ENCODE assay signal across 10 mouse cellular contexts in the genomic region with DNA sequence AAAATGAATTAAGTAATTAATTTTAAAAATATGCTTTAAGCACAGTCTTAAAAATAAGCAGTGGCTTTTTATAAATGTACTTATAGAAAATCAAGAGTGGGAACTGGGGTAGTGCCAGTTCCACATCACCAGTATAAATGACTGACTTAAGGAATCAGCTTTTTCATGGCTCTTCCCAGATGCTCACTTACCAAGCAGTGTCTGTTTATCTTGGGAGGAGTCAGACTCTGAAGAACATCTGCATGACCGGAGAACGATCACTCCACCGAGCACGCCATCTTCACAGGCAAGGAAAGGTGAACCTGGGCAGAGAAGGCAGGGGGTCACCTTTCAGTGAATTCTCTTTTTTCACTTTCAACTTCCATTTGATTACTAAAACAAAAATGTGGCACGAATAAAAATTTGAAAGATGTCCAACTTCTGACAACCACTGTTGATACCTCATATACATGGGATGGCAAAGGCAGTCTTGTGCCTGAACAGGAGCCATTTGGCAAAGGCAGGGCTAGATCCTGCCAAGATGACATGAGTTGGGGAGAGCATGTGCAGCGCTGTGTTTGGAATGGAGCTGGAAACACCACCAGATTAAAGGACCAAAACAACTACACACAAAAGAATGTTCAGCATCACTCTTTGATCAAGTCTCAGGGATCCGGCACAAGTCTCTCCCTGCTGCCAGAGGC.
A peak's percentile ranks its signal among the peaks of the same experiment; 100 is the strongest.
DNase-seq lines count a peak whose midpoint lies in the region; ATAC-seq lines count a peak whose summit lies in the region.
"Had no signal": no experiment of that assay in that cellular context is flagged by ENCODE, and none has a peak within 500 bp of the region (broad histone marks: within the 10 kb centered on the region; RNA-seq: fewer than 3 reads in every experiment).

No protein-coding gene starts in this region.

- DNase-seq in forebrain, embryonic 11.5 days (ENCODE audit: low spot score) = no peak
- DNase-seq in 3T3-L1 (ENCODE audit: low read depth, low spot score) = peak; percentile 45
- peak; percentile 69 to 79 for DNase-seq in cerebellum, postnatal 10 days
- peak; percentile 43 to 63 for DNase-seq in layer of hippocampus, postnatal 14 days (ENCODE audit: low spot score in 2 of 2)
- DNase-seq in retina, postnatal 1 day = no peak
- DNase-seq in frontal cortex, postnatal 25 days (ENCODE audit: low spot score in 2 of 2) = no peak

- no peaks in the 10 kb centered on the region for H3K36me3 ChIP-seq in forebrain, embryonic 15.5 days
- no peaks in the 10 kb centered on the region for H3K36me3 ChIP-seq in forebrain, embryonic 11.5 days (ENCODE audit: control insufficient read depth, insufficient read depth, low read length)
- H3K36me3 ChIP-seq: hindbrain, embryonic 13.5 days had no signal

- no peak overlapping the region for H3K9ac ChIP-seq in forebrain, embryonic 15.5 days (replicated peaks)
- no peak overlapping the region for H3K9ac ChIP-seq in forebrain, embryonic 11.5 days (ENCODE audit: low read length)
- H3K9ac ChIP-seq: hindbrain, embryonic 13.5 days had no signal

- H3K9me3 ChIP-seq in forebrain, embryonic 15.5 days = no peaks in the 10 kb centered on the region
- H3K9me3 ChIP-seq in forebrain, embryonic 11.5 days (ENCODE audit: control insufficient read depth, low read length) = no peaks in the 10 kb centered on the region
- H3K9me3 ChIP-seq: hindbrain, embryonic 13.5 days; megakaryocyte, embryonic 14.5 days had no signal

- no peak overlapping the region for H3K4me2 ChIP-seq in forebrain, embryonic 15.5 days (replicated peaks)
- no peak overlapping the region for H3K4me2 ChIP-seq in forebrain, embryonic 11.5 days (ENCODE audit: low read depth, low read length, severe bottlenecking)
- H3K4me2 ChIP-seq: hindbrain, embryonic 13.5 days had no signal

- H3K4me3 ChIP-seq in forebrain, embryonic 15.5 days = no peak overlapping the region
- no peak overlapping the region for H3K4me3 ChIP-seq in forebrain, embryonic 11.5 days (ENCODE audit: low read depth, low read length)
- H3K4me3 ChIP-seq: hindbrain, embryonic 13.5 days; megakaryocyte, embryonic 14.5 days had no signal

- 73% methylated on average over 7 of the region's 7 CpGs for WGBS in forebrain, embryonic 15.5 days
- 84% methylated on average over 7 of the region's 7 CpGs for WGBS in forebrain, embryonic 11.5 days

- no peaks in the 10 kb centered on the region for H3K27me3 ChIP-seq in forebrain, embryonic 15.5 days
- no peaks in the 10 kb centered on the region for H3K27me3 ChIP-seq in forebrain, embryonic 11.5 days (ENCODE audit: control insufficient read depth, insufficient read depth, low read length)
- H3K27me3 ChIP-seq: hindbrain, embryonic 13.5 days; megakaryocyte, embryonic 14.5 days had no signal

- H3K27ac ChIP-seq in forebrain, embryonic 15.5 days (replicated peaks) = no peak overlapping the region
- no peak overlapping the region for H3K27ac ChIP-seq in forebrain, embryonic 11.5 days (ENCODE audit: low read depth, low read length)
- H3K27ac ChIP-seq: hindbrain, embryonic 13.5 days had no signal

- ATAC-seq in forebrain, embryonic 15.5 days (replicated peaks) = peak; percentile 78
- ATAC-seq in forebrain, embryonic 11.5 days (replicated peaks; ENCODE audit: low FRiP score) = no peak
- ATAC-seq in megakaryocyte, adult 5-6 weeks (ENCODE audit: poor library complexity, severe bottlenecking) = no peak

- no peaks in the 10 kb centered on the region for H3K4me1 ChIP-seq in forebrain, embryonic 15.5 days
- no peaks in the 10 kb centered on the region for H3K4me1 ChIP-seq in forebrain, embryonic 11.5 days (replicated peaks; ENCODE audit: control insufficient read depth, insufficient read depth, low read length)
- H3K4me1 ChIP-seq: hindbrain, embryonic 13.5 days had no signal

Comparison
In these comparisons a context has a peak if more than half of its experiments do, and no peak if none do; other contexts are left out.
1. DNase-seq: peak in 3T3-L1 (single experiment), cerebellum, postnatal 10 days (2 of 2) and layer of hippocampus, postnatal 14 days (2 of 2); none in forebrain, embryonic 11.5 days (single experiment), retina, postnatal 1 day (single experiment) and frontal cortex, postnatal 25 days (0 of 2).